Mouse (Mus musculus): ENCODE measurements around the gene Pepd. TPM values are rescaled to one million over a fixed set of nuclear protein-coding genes. Genes with fewer than 3 reads are reported as not detected.
A peak's percentile ranks its signal among the peaks of the same experiment; 100 is the strongest.

The Pepd gene
- polyA plus RNA-seq, 1 experiment from 2014 or later: 59.3 TPM

GRCm38 (mm10) chr7:35003171-35003737 lies 91.1 kb downstream of the Pepd start:
- H3K4me1 ChIP-seq (replicated peaks): no peaks in the 10 kb centered on the region
- no peak overlapping the region for H3K4me2 ChIP-seq
- H3K36me3 ChIP-seq (replicated peaks): 0 out of 2 replicates have a peak, but pooled peaks cover 5% of the 10 kb centered on the region
- no peak overlapping the region for H3K4me3 ChIP-seq (replicated peaks)
- H3K27ac ChIP-seq (replicated peaks): no peak overlapping the region
- 72% methylated on average over 7 of the region's 7 CpGs for WGBS (ENCODE audit: insufficient replicate concordance)
- ATAC-seq (ENCODE audit: insufficient read depth): no peak
- H3K9ac ChIP-seq: no peak overlapping the region
- H3K9me3 ChIP-seq (replicated peaks): no peaks in the 10 kb centered on the region
- H3K27me3 ChIP-seq: no peaks in the 10 kb centered on the region

GRCm38 (mm10) chr7:35006661-35007060 lies 94.5 kb downstream of the Pepd start:
- Histone ChIP-seq H3K9ac (no peak overlapping the region), H3K4me2 (no peak overlapping the region), H3K36me3 (replicated peaks) (0 out of 2 replicates have a peak, but pooled peaks cover 5% of the 10 kb centered on the region), H3K4me1 (replicated peaks) (no peaks in the 10 kb centered on the region), H3K27me3 (no peaks in the 10 kb centered on the region), H3K27ac (replicated peaks) (no peak overlapping the region), H3K9me3 (replicated peaks) (no peaks in the 10 kb centered on the region), H3K4me3 (replicated peaks) (no peak overlapping the region)
- no peak for ATAC-seq (ENCODE audit: insufficient read depth)
- 78% methylated on average over 7 of the region's 7 CpGs for WGBS (ENCODE audit: insufficient replicate concordance)

- 77% methylated on average over 9 of the region's 9 CpGs for WGBS (ENCODE audit: insufficient replicate concordance)
- Histone ChIP-seq H3K36me3 (replicated peaks) (no peaks in the 10 kb centered on the region), H3K9ac (no peak overlapping the region), H3K4me2 (no peak overlapping the region), H3K4me1 (replicated peaks) (no peaks in the 10 kb centered on the region), H3K27me3 (no peaks in the 10 kb centered on the region), H3K9me3 (replicated peaks) (no peaks in the 10 kb centered on the region), H3K27ac (replicated peaks) (no peak overlapping the region), H3K4me3 (replicated peaks) (no peak overlapping the region)
- ATAC-seq (ENCODE audit: insufficient read depth): no peak
Observed at GRCm38 (mm10) chr7:35013228-35013627, 101.0 kb downstream of the Pepd start.

GRCm38 (mm10) chr7:35015252-35015651 lies 103.1 kb downstream of the Pepd start:
- no peaks in the 10 kb centered on the region for H3K4me1 ChIP-seq (replicated peaks)
- H3K4me3 ChIP-seq (replicated peaks): no peak overlapping the region
- no peak overlapping the region for H3K4me2 ChIP-seq
- H3K9ac ChIP-seq: no peak overlapping the region
- no peaks in the 10 kb centered on the region for H3K36me3 ChIP-seq (replicated peaks)
- H3K9me3 ChIP-seq (replicated peaks): no peaks in the 10 kb centered on the region
- no peaks in the 10 kb centered on the region for H3K27me3 ChIP-seq
- 66% methylated on average over 2 of the region's 2 CpGs for WGBS (ENCODE audit: insufficient replicate concordance)
- no peak for ATAC-seq (ENCODE audit: insufficient read depth)
- no peak overlapping the region for H3K27ac ChIP-seq (replicated peaks)

- H3K4me2 ChIP-seq: no peak overlapping the region
- no peak overlapping the region for H3K9ac ChIP-seq
- no peaks in the 10 kb centered on the region for H3K9me3 ChIP-seq (replicated peaks)
- no peak overlapping the region for H3K4me3 ChIP-seq (replicated peaks)
- WGBS (ENCODE audit: insufficient replicate concordance): 79% methylated on average over 10 of the region's 10 CpGs
- ATAC-seq (ENCODE audit: insufficient read depth): no peak
- no peak overlapping the region for H3K27ac ChIP-seq (replicated peaks)
- H3K36me3 ChIP-seq (replicated peaks): no peaks in the 10 kb centered on the region
- H3K27me3 ChIP-seq: no peaks in the 10 kb centered on the region
- no peaks in the 10 kb centered on the region for H3K4me1 ChIP-seq (replicated peaks)
Observed at GRCm38 (mm10) chr7:35021365-35021764, 109.2 kb downstream of the Pepd start.

GRCm38 (mm10) chr7:35023251-35023650 lies 111.1 kb downstream of the Pepd start:
- Histone ChIP-seq H3K4me3 (replicated peaks) (no peak overlapping the region), H3K36me3 (replicated peaks) (no peaks in the 10 kb centered on the region), H3K27ac (replicated peaks) (no peak overlapping the region), H3K4me2 (no peak overlapping the region), H3K27me3 (no peaks in the 10 kb centered on the region), H3K9ac (no peak overlapping the region), H3K4me1 (replicated peaks) (peaks cover 9% of the 10 kb centered on the region; the same call in 1 of the 2 replicates), H3K9me3 (replicated peaks) (no peaks in the 10 kb centered on the region)
- ATAC-seq (ENCODE audit: insufficient read depth): no peak
- 65% methylated on average over 4 of the region's 4 CpGs for WGBS (ENCODE audit: insufficient replicate concordance)

- no peaks in the 10 kb centered on the region for H3K36me3 ChIP-seq (replicated peaks)
- H3K4me3 ChIP-seq (replicated peaks): no peak overlapping the region
- no peak overlapping the region for H3K9ac ChIP-seq
- WGBS (ENCODE audit: insufficient replicate concordance): 83% methylated on average over 1 of the region's 1 CpGs
- ATAC-seq (ENCODE audit: insufficient read depth): no peak
- H3K4me1 ChIP-seq (replicated peaks): peaks cover 15% of the 10 kb centered on the region; the same call in 1 of the 2 replicates
- H3K4me2 ChIP-seq: no peak overlapping the region
- H3K27ac ChIP-seq (replicated peaks): no peak overlapping the region
- no peaks in the 10 kb centered on the region for H3K27me3 ChIP-seq
- no peaks in the 10 kb centered on the region for H3K9me3 ChIP-seq (replicated peaks)
Observed at GRCm38 (mm10) chr7:35024426-35024825, 112.2 kb downstream of the Pepd start.

GRCm38 (mm10) chr7:35025409-35026275 lies 113.5 kb downstream of the Pepd start:
- no peak overlapping the region for H3K9ac ChIP-seq
- no peak overlapping the region for H3K27ac ChIP-seq (replicated peaks)
- no peaks in the 10 kb centered on the region for H3K9me3 ChIP-seq (replicated peaks)
- ATAC-seq (ENCODE audit: insufficient read depth): peak; percentile 32
- H3K4me1 ChIP-seq (replicated peaks): peaks cover 19% of the 10 kb centered on the region
- H3K36me3 ChIP-seq (replicated peaks): no peaks in the 10 kb centered on the region
- 42% methylated on average over 5 of the region's 5 CpGs for WGBS (ENCODE audit: insufficient replicate concordance)
- H3K4me2 ChIP-seq: no peak overlapping the region
- H3K4me3 ChIP-seq (replicated peaks): no peak overlapping the region
- H3K27me3 ChIP-seq: no peaks in the 10 kb centered on the region

GRCm38 (mm10) chr7:35026276-35026630 lies 114.1 kb downstream of the Pepd start:
- H3K4me3 ChIP-seq (replicated peaks): no peak overlapping the region
- no peaks in the 10 kb centered on the region for H3K27me3 ChIP-seq
- H3K36me3 ChIP-seq (replicated peaks): no peaks in the 10 kb centered on the region
- H3K4me1 ChIP-seq (replicated peaks): peaks cover 19% of the 10 kb centered on the region
- ATAC-seq (ENCODE audit: insufficient read depth): no peak
- H3K9ac ChIP-seq: no peak overlapping the region
- WGBS (ENCODE audit: insufficient replicate concordance): 66% methylated on average over 4 of the region's 4 CpGs
- H3K9me3 ChIP-seq (replicated peaks): no peaks in the 10 kb centered on the region
- H3K27ac ChIP-seq (replicated peaks): no peak overlapping the region
- H3K4me2 ChIP-seq: no peak overlapping the region

- WGBS (ENCODE audit: insufficient replicate concordance): 33% methylated on average over 3 of the region's 3 CpGs
- no peak for ATAC-seq (ENCODE audit: insufficient read depth)
- H3K27ac ChIP-seq (replicated peaks): no peak overlapping the region
- H3K27me3 ChIP-seq: no peaks in the 10 kb centered on the region
- no peaks in the 10 kb centered on the region; the same call in 1 of the 2 replicates for H3K36me3 ChIP-seq (replicated peaks)
- no peak overlapping the region for H3K9ac ChIP-seq
- H3K4me3 ChIP-seq (replicated peaks): no peak overlapping the region
- H3K9me3 ChIP-seq (replicated peaks): no peaks in the 10 kb centered on the region
- H3K4me1 ChIP-seq (replicated peaks): peaks cover 19% of the 10 kb centered on the region
- H3K4me2 ChIP-seq: no peak overlapping the region
Observed at GRCm38 (mm10) chr7:35026838-35027291, 114.7 kb downstream of the Pepd start.

GRCm38 (mm10) chr7:35027801-35028420 lies 115.7 kb downstream of the Pepd start:
- Histone ChIP-seq H3K4me1 (replicated peaks) (peaks cover 19% of the 10 kb centered on the region), H3K4me2 (no peak overlapping the region), H3K27ac (replicated peaks) (no peak overlapping the region), H3K9ac (no peak overlapping the region), H3K9me3 (replicated peaks) (no peaks in the 10 kb centered on the region), H3K4me3 (replicated peaks) (no peak overlapping the region), H3K27me3 (no peaks in the 10 kb centered on the region), H3K36me3 (replicated peaks) (no peaks in the 10 kb centered on the region; the same call in none of the 2 replicates)
- 65% methylated on average over 9 of the region's 9 CpGs for WGBS (ENCODE audit: insufficient replicate concordance)
- ATAC-seq (ENCODE audit: insufficient read depth): no peak

Data from liver, embryonic 15.5 days (tissue).